Mouse (Mus musculus) CD4-positive, CD25-positive, alpha-beta regulatory T cell, adult 4 months (primary cell): ENCODE data around the gene Ceacam9. TPM values are rescaled to one million over a fixed set of nuclear protein-coding genes. Genes with fewer than 3 reads are reported as not detected.
A peak's percentile ranks its signal among the peaks of the same experiment; 100 is the strongest.
"Not testable (repeated sequence)": the region's sequence is repeated elsewhere in the genome, so short reads cannot be mapped to it uniquely, and the experiment has no call there.

Experiments
- ATAC-seq: one replicate; pipeline ENCODE4 v1.8.0; 2017
- polyA plus RNA-seq, 2 experiments: library from polyadenylated mRNA; unstranded; fragments of 100-300 nt; shearing (Covaris generic); gene quantifications; one replicate each; pipeline ENCODE4 v1.2.1; 2017

Gene Ceacam9
- polyA plus RNA-seq = not detected

DNA sequence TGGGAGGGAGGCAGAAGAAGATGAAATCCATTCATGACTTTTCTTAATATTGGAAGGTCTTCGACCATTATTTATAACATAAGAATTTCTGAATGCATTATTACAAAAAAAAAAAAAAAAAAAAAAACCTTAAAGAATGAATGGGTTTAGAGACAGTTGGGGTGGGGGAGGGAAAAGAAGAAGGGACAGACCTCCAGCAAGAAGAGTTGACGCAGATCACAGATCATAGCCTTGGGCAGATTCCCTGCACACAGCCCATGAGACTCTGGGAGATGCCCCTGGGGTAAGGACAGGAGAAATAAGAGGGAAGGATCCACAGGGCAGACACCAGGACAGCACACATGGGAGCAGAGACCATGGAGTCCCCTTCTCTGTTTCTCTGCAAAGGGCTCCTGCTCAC is at the start of gene Ceacam9:
Gene Ceacam9 (plus strand): TSS at position 301 of the 400 bp plus-strand sequence.
- no peak for ATAC-seq

DNA sequence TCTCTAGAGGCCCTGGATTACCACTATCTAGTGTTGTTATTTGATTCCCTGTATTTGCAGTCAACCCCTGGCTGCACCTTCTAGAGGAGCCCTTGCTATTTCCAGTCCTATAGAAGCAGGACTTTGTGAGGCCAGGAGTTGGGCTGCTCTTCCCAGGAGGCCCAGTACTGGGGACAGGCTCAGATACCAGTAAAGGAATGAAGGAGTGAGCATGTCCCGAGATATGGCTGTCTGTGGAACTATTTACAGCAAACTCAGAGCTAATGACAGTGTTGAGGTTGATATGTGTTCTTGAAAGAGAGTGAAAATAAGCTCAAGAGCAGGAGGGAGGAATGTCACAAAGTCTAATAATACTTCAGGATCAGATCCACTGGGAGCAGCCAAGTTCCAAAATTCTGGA is 47.9 kb upstream of the Ceacam9 start:
- ATAC-seq = no peak

DNA sequence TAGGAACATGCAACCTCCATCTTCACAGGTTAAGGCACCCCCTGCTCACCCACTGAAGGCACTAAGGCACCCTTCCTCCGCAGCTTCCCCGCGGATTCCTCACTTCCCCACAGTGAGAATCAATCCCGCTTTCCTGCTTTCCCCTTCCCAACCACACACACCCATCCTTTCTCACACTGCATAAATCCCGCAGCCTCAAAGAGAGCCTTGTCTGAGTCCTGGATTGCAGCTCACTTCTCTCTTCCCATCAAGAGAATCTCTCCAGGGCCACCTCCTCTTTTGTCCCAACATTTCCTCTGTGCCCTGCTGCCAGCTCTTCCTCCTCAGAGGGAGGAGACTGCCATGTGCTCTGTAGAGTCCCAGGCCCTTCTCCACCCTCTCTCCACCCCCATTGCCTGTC is 47.0 kb upstream of the Ceacam9 start:
- not testable (repeated sequence) for ATAC-seq

DNA sequence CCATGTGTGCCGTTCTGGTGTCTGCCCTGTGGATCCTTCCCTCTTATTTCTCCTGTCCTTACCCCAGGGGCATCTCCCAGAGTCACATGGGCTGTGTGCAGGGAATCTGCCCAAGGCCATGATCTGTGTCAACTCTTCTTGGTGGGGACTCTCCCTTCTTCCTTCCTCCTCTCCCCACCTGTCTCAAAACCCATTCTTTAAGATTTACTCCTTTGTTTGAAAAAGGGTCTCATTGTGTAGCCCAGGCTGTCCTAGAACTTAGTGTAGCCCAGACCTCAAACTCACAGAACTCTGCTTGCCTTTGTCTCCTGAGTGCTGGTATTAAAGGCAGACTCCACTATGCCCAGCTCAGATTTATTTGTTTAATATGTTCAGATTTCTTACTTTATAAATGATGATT is 46.1 kb upstream of the Ceacam9 start, which contains the start of gene Ceacam15:
Gene Ceacam15 (minus strand): TSS at position 101 of the 400 bp plus-strand sequence.
- no peak for ATAC-seq

DNA sequence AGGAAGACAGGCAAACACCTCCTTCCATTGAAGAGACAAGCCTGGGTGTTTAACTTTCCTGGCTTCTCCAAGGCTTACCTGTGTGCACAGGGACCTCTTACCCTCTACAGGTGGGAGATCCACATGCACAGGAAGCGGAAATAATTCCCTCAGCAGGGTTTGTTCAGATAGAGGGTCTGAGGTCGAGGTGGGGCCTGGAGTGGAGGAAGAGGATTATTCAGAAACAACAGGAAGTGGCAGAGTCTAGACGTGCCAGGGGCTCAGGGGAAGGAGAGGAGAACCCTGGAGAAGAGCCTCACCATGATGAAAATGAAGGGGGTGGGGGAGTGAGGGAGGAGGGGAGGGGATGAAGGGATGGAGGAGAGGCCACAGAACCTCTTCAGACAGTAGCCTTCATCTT is 41.5 kb upstream of the Ceacam9 start:
- ATAC-seq = peak; percentile 50

DNA sequence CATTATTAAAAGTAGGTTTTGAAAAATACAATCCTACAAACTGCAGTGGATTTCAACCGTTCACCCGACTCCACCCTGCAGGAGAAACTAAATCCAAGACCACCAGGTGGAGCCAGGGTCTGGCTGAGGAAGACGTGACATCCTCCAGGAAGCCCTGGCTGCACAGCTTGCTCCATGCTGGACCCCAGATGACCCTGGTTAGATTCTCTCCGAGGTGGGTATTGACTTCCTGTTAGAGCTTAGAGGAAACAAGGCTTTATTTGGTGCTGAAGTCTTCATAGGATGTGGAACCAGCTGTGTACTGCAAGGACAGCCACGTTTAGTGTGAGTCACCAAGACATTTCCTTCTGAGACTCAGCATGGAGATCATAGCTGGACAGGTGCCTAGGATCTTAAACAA is 32.5 kb upstream of the Ceacam9 start:
- no peak for ATAC-seq

DNA sequence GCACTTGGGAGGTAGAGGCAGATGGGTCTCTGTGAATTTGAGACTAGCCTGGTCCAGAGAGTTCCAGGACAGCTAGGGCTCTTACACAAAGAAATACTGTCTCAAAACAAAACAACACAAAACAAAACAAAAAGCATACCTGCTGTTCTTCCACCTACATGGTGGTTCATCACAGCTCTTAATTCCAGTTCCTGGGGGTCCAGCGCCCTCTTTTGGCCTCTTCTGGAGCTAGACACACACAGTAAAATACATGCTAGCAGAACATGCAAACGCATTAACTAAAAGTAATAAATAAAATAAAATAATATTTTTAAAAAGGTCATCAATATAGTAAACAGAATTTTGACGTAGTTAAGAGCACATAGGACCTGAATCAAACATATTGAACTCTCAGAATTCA is 26.7 kb upstream of the Ceacam9 start:
- ATAC-seq = peak; percentile 76

DNA sequence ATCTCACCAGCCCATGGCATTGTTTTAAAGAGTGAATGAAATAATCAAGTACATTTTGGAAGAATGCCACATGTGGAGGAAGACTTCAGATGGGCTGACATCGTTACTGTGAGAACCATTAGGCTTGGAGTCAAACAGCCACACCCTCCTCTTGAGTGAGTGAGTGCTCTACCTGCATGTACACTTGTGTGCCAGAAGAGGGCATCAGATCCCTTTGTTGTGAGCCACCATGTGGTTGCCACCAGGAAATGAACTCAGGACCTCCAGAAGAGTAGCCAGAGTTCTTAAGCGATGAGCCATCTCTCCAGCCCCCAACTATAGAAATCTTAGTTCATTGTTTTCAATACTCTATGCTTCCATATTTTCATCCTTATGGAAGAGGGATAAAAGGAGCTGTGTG is 22.7 kb upstream of the Ceacam9 start:
- peak; percentile 79 for ATAC-seq

DNA sequence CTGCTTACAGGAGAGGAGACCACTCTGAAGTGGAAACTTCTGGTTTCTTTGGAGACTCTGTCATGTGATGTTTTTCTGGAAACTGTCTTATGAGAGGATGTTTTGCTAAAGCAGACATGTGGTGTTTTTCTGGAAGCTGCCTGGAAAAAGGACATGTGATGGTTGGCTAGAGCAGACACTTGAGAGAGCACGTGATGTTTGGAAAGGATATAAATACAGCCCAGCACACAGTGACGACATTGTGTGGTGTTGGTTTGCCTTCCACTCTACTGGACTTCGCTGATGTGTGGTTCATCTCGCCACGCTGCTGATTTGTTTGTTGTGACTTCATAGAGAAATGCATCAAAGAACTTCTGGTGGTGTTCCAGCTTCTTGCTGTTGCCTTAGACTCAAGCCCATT is 21.1 kb upstream of the Ceacam9 start:
- ATAC-seq = no peak

DNA sequence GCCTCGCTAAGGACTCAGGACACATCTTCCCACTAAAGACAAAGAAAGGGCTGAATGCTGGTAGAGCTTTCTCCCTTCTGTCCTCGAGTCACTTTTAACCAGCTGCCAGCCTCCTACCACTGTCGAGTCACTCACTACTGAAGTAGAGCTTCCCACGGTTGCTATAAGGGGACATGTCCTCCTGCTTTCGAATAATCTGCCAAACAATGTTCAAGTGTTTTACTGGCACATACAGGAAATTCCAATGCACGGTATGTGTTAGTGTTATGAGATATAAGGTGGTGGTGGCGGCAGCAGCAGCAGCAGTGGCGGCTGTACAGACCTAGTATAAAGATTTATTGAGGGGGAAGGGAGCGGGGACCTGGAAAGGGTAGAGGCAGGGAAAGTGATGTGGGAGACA is 15.3 kb upstream of the Ceacam9 start:
- no peak for ATAC-seq

DNA sequence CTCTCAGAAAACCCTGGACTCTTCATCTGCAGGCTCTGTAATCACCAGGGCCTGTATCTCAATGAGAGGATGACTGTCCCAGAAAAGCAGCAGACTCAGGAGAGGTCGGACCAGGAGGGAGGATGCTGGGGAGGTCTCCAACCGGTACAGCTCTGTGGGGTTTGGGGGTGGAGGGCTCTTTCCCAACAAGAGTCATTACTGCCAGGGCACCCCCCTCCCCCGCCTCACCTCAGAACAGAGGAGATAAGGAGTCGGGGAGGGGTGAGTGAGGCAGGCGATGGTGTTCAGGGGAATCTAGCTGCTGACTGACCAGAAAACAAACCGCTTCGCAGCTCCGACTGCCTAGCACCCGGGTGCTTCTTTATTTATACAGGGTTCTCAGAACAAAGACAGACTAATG is 13.5 kb upstream of the Ceacam9 start:
- no peak for ATAC-seq

DNA sequence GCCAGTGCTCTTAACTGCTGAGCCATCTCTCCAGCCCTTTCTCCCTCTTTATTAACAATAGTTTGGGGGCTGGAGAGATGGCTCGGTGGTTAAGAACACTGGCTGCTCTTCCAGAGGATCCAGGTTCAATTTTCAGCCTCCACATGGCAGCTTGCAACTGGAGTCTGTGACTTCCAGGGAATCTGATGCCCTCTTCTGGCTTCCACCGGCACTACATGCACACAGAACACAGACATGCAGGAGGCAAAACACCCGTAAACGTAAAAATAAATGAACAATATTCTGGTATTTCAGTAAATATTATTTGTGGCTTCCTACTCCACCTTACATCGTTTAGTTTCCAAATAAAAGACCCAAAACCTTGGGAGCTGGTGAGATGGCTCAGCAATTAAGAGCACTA is 11.1 kb upstream of the Ceacam9 start:
- ATAC-seq = no peak

DNA sequence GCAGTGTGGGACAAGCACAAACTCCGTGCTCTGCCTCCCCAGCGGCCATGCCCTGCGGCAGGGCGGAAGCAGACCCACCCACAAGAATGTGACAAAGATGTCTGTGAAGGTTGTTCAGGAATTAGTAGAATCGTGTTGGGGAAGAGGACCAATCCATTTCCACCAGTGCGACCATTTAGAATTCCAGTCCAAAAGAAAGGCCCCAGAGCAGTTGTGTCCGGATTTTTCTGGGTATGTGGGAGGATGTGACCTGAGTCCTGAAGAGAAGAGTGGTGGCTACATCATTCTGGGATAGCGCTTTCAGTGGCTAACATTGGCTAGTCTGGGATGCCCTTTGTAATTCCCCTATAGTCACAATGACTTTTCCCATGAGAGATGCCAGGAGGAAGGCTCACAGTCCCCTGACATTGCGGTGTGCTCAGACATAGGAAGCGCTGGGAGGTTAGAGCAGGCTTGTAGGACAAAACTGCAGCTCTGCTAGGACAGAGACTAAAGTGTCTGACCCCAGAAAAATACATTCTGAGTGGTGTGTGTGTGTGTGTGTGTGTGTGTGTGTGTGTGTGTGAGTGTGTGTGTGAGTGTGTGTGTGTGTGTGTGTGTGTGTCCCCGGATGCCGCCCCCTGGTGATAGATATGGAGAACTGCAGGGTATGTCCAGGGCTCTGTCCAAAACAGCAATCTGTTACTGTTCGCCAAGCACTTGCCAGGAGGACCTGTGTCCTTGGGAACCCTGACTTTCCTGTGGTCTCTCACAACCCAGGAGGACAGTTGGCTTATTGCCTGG is 8.9 kb upstream of the Ceacam9 start:
- ATAC-seq = no peak

DNA sequence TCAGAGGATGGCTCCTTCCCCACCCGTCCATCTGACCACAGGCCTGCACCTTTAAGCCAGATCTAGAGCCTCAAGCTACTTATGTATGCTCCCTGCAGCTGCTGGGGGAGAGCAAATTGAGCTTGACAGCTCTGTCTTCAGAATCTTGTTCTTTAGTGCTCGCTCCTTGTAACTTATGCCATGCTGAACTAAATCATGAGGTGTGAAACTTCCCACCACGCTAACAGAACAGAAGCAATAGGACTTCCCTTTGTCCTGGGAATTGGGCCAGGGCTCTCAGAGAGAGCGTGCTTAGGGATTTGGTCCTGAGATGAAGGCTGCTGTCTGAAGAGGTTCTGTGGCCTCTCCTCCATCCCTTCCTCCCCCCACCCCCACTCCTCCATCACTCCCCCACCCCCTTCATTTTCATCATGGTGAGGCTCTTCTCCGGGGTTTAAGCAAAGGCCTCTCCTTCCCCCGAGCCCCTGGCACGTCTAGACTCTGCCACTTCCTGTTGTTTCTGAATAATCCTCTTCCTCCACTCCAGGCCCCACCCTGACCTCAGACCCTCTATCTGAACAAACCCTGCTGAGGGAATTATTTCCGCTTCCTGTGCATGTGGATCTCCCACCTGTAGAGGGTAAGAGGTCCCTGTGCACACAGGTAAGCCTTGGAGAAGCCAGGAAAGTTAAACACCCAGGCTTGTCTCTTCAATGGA is 5.1 kb upstream of the Ceacam9 start:
- peak; percentile 74 for ATAC-seq

DNA sequence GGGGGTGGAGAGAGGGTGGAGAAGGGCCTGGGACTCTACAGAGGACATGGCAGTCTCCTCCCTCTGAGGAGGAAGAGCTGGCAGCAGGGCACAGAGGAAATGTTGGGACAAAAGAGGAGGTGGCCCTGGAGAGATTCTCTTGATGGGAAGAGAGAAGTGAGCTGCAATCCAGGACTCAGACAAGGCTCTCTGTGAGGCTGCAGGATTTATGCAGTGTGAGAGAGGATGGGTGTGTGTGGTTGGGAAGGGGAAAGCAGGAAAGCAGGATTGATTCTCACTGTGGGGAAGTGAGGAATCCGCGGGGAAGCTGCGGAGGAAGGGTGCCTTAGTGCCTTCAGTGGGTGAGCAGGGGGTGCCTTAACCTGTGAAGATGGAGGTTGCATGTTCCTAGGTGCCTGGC is 761 bp downstream of the Ceacam9 start:
- ATAC-seq = not testable (repeated sequence)

DNA sequence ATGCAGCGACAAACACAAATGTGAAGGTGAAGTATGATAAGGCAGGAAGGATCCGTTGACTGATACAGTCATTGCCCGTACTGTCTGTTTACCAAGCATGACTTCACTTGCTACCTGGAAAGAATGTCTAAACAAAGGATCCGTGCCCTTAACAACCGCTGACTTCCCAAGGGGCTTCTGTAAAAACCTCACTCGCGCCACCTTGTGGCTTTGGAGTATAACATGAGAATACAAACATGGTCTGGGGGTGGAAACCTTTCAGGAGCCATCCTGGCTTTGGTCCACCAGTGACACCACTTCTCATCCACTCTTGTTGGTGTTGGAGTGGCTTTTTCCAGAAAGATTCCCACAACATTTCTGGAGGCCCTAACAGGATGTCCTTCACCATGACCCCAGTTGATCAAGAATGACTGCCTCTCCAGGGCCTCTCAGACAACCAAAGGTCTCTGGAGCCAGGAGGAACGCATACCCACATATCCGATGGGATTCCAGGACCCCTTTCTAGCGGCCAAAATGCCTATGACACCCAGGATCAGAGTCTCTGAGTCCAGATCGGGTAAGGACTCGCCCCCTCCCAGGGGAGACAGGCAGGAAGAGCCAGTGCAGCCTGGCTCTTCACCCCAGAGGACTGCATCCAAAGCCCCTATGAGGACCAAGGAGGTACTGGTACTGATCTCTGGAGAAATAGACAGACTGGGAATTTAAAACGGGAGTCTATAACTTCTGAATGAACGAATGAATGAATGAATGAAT is 7.0 kb downstream of the Ceacam9 start:
- ATAC-seq = peak; percentile 81

DNA sequence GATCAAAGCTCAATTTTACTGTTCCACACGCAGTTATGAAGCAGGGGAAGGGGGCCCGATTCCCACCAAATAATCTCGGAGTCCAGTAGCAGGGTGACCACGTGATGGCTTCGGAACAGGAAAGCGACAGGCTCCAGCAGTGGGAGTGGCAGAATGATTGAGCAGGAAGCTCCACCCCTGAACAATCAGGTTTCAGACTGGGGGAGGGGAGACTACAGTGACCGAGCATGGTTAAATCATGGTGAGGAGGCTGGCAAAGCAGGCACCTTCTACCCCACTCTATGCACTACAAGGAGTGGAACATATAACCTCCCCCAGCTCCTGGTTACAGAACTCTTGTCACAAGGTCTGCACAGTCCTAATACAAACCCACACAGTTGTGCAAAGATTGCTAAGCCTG is 7.8 kb downstream of the Ceacam9 start:
- ATAC-seq = peak; percentile 47

DNA sequence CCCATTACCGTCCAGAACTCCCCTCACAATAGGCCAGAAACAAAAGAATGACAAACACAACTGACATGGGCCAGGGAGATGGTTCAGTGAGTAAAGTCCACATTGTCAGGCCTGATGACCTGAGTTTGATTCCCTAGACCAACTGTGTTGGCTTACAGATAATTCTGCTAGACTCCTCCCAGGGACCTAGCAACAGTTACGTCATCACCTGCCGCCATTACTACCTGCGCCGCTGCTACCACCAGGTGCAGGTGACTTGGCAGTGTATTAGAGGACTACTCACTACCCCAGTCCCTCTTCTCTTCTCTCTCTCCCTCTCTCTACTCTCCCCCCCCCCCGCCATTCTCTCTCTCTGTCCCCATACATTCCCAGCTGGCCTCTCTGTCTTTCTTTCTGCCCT is 9.1 kb downstream of the Ceacam9 start:
- no peak for ATAC-seq

DNA sequence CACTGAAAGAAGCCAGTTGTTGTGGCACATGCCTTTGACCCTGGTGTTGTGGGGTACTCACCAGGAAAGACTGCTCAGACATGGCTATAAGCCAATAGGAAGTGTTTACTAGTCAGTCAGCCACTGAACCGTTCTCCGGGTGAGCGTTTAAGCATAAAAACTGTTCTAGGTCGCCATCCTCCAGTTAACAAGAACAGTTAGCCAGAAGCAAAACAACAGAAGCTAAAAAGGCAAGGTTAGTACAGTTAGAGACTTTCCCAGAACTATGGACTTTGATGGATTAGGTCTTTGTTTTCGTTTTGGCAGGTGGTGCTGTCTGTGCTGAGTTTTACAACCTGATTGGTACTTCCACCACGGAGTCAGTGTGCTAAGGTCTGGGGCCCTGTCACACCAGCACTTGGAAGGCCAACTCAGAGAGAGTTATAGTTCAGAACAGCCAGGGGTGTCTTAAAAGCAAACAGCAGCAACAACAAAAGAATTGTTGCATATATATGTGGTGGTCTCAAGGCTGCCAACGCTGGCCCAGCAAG is 10.2 kb downstream of the Ceacam9 start:
- ATAC-seq = no peak

DNA sequence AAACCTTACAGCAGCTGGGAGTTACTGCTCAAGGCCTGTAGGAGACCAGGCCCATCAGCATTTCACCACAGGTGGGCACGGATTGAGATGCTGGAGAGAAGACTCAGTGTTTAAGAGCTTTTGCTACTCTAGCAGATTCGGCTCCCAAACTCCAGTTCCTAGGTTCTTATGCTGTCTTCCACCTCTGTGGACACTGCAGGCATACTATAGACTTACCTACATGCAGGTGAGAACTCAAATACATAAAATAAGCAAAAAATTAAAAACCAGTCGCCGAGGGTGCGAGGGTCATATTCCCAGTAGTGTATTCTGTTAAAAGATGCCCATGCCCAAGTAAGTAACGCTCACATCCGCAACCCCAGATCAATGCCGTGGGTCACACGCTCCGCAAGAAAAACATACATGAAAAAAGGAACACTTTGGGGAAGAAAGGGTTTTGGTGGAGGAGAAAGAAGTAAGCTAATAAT is 15.9 kb downstream of the Ceacam9 start:
- no peak for ATAC-seq

DNA sequence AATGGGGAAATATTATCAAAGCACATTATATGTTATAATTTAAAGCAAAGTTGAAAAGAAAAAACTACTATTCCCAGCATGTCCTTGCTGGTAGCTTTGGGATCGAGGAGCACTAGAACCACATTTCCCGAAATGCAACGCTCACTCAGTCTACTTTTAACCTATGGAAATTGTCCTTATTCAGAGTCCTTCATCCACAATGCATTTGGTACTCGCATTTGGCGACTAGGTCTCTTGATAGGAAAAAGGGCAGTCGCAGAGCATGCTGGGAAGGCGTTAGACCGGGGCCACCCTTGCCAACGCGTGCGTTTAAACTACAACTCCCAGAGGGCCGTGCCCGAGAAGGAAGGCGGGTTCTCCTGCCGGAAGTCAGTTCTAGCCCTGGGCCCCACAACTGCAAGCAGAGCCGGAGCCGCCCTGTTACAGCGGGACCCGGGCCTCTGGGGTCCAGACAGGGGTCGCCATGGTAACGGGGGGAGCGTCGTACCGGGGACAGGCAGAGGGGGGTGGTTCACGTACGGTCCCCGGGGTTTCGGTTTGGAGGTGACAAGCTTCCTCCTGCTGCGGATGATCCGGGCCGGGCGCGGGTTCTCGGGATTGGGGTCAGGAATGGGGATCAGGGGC is 16.5 kb downstream of the Ceacam9 start, which contains the start of gene Ap2s1:
Gene Ap2s1 (plus strand): TSS at position 338 of the 624 bp plus-strand sequence.
- peak; percentile 99 for ATAC-seq

DNA sequence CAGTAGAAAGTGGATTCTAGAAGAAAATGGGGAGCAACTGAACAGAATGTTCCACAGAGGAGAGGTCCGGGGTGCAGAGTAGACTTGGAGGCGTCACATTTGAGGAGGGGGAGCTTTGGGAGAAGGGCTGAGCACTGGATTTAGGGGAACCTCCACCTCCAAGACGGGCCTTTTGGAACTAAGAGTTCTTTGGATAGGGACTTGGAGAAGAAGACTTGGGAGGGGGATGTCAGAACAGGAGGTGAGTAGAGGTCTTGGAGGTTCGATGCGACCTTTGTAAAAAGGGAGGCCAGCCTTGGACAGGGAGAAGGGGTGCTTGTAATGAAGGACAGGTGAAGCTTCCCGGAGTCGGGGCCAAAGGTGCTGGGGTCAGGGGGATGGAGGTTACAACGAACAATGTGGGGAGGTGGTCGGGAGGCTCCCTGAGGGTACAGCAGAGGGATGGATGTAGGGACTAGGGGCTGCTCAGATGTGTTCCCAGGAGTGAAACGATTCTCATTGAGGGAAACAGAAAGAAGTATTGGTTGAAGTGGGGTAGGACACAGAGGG is 17.4 kb downstream of the Ceacam9 start:
- no peak for ATAC-seq
